Comparison of ENCODE assay signal across 10 mouse cellular contexts in the genomic region with DNA sequence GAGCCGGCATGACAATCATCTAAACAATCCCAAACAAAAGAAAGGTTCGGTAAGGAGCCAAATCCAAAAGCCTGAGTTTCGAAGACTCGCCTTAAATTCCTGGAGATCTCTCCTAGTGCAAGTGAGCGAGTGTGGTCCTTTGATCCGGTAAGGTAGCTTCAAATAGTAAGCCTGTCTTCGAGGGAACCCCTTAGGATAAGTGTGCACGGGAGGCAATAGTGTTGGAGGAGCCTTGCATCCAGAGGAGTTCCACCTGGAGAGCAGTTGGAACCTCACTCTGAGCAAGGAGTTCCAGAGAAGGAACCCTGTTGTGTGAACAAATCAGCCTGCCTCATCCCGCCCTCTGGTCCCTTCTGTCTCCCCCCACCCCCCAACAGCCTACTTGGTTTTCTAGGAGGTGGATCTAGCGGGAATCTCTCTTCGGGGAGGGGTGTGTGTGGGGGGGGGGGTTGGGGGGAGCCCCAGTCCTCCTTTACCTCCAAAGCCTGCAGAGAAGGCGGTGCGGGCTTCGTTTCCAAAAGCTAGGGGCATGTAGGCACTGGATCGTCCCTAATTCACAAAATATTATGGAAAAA. TPM values are rescaled to one million over a fixed set of nuclear protein-coding genes. Genes with fewer than 3 reads are reported as not detected.
DNase-seq lines count a peak whose midpoint lies in the region; ATAC-seq and TF ChIP-seq lines count a peak whose summit lies in the region.
"Had no signal": no experiment of that assay in that cellular context is flagged by ENCODE, and none has a peak within 500 bp of the region (broad histone marks: within the 10 kb centered on the region; RNA-seq: fewer than 3 reads in every experiment).

No protein-coding gene starts in this region.

- H3K4me3 ChIP-seq in MEL (ENCODE audit: control insufficient read depth in 1 of 2, insufficient read depth in 1 of 2, low read depth in 2 of 2, low read length in 2 of 2) = no peak overlapping the region
- 0 out of 2 replicates have a peak overlapping the region, but pooled peaks have one; percentile 29 for H3K4me3 ChIP-seq in embryonic facial prominence, embryonic 15.5 days (replicated peaks)
- peak overlapping the region; percentile 37 for H3K4me3 ChIP-seq in limb, embryonic 13.5 days
- H3K4me3 ChIP-seq: erythroblast, embryonic 14.5 days had no signal

- ATAC-seq in embryonic facial prominence, embryonic 15.5 days (ENCODE audit: insufficient number of reproducible peaks, low FRiP score, low TSS enrichment, low read depth) = no peak
- ATAC-seq in limb, embryonic 13.5 days (ENCODE audit: low FRiP score, low read depth) = no peak
- ATAC-seq in monocyte, adult 5-6 weeks (replicated peaks; ENCODE audit: insufficient number of reproducible peaks, low FRiP score, low TSS enrichment, poor library complexity, severe bottlenecking) = no peak
- ATAC-seq: intestine, embryonic 16.5 days had no signal

- no peaks in the 10 kb centered on the region for H3K9me3 ChIP-seq in MEL (replicated peaks; ENCODE audit: insufficient read depth, low read length)
- H3K9me3 ChIP-seq in embryonic facial prominence, embryonic 15.5 days (replicated peaks) = no peaks in the 10 kb centered on the region
- H3K9me3 ChIP-seq in limb, embryonic 13.5 days = no peaks in the 10 kb centered on the region
- H3K9me3 ChIP-seq: liver, embryonic 15.5 days had no signal

- no peak for TF ChIP-seq EP300 in MEL (IDR thresholded peaks at IDR 0.05; ENCODE audit: low read depth in 1 of 2, low read length in 2 of 2)

- H3K79me2 ChIP-seq in MEL (ENCODE audit: control insufficient read depth, insufficient read depth, low read length, poor library complexity) = no peaks in the 10 kb centered on the region

- peak; percentile 19 for DNase-seq in ES-CJ7 (ENCODE audit: low read depth, low spot score)
- peak; percentile 1 for DNase-seq in MEL (ENCODE audit: low read depth, low spot score)
- DNase-seq in layer of hippocampus, adult 11-12 months (ENCODE audit: low spot score) = no peak
- DNase-seq in ovary, postnatal 14 days (ENCODE audit: low spot score) = no peak

- TF ChIP-seq POLR2A in MEL (IDR thresholded peaks at IDR 0.05; ENCODE audit: control insufficient read depth in 1 of 2, insufficient read depth in 1 of 2, low read depth in 1 of 2, low read length in 2 of 2, poor library complexity in 1 of 2) = no peak

- no peaks in the 10 kb centered on the region for H3K4me1 ChIP-seq in MEL (ENCODE audit: control insufficient read depth in 1 of 2, insufficient read depth in 2 of 2, low read length in 2 of 2)
- H3K4me1 ChIP-seq in embryonic facial prominence, embryonic 15.5 days = peaks cover 27% of the 10 kb centered on the region
- peaks cover 31% of the 10 kb centered on the region for H3K4me1 ChIP-seq in limb, embryonic 13.5 days

- peak overlapping the region; percentile 35 for H3K4me2 ChIP-seq in embryonic facial prominence, embryonic 15.5 days (replicated peaks)
- peak overlapping the region; percentile 66 for H3K4me2 ChIP-seq in limb, embryonic 13.5 days (replicated peaks)

- H3K27ac ChIP-seq in MEL (ENCODE audit: control insufficient read depth, low read depth, low read length) = no peak overlapping the region
- no peak overlapping the region for H3K27ac ChIP-seq in embryonic facial prominence, embryonic 15.5 days (replicated peaks)
- H3K27ac ChIP-seq in limb, embryonic 13.5 days = no peak overlapping the region
- H3K27ac ChIP-seq: liver, embryonic 15.5 days had no signal

- no peak overlapping the region for H3K9ac ChIP-seq in MEL (ENCODE audit: control insufficient read depth, low read depth, low read length, poor library complexity, severe bottlenecking)
- no peak overlapping the region for H3K9ac ChIP-seq in embryonic facial prominence, embryonic 15.5 days
- 0 out of 2 replicates have a peak overlapping the region, but pooled peaks have one; percentile 19 for H3K9ac ChIP-seq in limb, embryonic 13.5 days
- H3K9ac ChIP-seq: liver, embryonic 15.5 days had no signal

- no peak for TF ChIP-seq CTCF in MEL (IDR thresholded peaks at IDR 0.05 in 2 of 3, conservative IDR thresholded peaks at IDR 0.05 in 1 of 3; ENCODE audit: control insufficient read depth in 1 of 3, insufficient read depth in 1 of 3, low read depth in 2 of 3, low read length in 3 of 3, poor library complexity in 1 of 3, severe bottlenecking in 1 of 3)

- H3K36me3 ChIP-seq in MEL (ENCODE audit: control insufficient read depth in 1 of 2, insufficient read depth in 2 of 2, low read length in 2 of 2) = no peaks in the 10 kb centered on the region
- H3K36me3 ChIP-seq in embryonic facial prominence, embryonic 15.5 days = no peaks in the 10 kb centered on the region
- H3K36me3 ChIP-seq in limb, embryonic 13.5 days = no peaks in the 10 kb centered on the region
- H3K36me3 ChIP-seq: liver, embryonic 15.5 days had no signal

- TF ChIP-seq RAD21 in MEL (IDR thresholded peaks at IDR 0.05; ENCODE audit: low read depth, low read length) = no peak

- 4% methylated on average over 15 of the region's 15 CpGs for WGBS in embryonic facial prominence, embryonic 15.5 days
- WGBS in limb, embryonic 13.5 days = 5% methylated on average over 15 of the region's 15 CpGs

- no peaks in the 10 kb centered on the region for H3K27me3 ChIP-seq in MEL (ENCODE audit: control insufficient read depth in 1 of 2, insufficient read depth in 2 of 2, low read length in 2 of 2)
- H3K27me3 ChIP-seq in embryonic facial prominence, embryonic 15.5 days = peaks cover 87% of the 10 kb centered on the region
- peaks cover 72% of the 10 kb centered on the region for H3K27me3 ChIP-seq in limb, embryonic 13.5 days

TF ChIP-seq in MEL, 35 proteins besides CTCF, POLR2A, EP300 and RAD21:
- TF ChIP-seq BHLHE40 (IDR thresholded peaks at IDR 0.05; ENCODE audit: borderline replicate concordance, low read depth, low read length) = no peak
- no peak for TF ChIP-seq MAZ (IDR thresholded peaks at IDR 0.05; ENCODE audit: low read depth, low read length)
- no peak for TF ChIP-seq MYC (IDR thresholded peaks at IDR 0.05; ENCODE audit: low read depth, low read length)
- no peak for TF ChIP-seq HCFC1 (IDR thresholded peaks at IDR 0.05; ENCODE audit: low read depth, low read length)
- no peak for TF ChIP-seq USF1 (IDR thresholded peaks at IDR 0.05; ENCODE audit: low read depth, low read length)
- TF ChIP-seq NRF1 (IDR thresholded peaks at IDR 0.05; ENCODE audit: insufficient read depth, low read depth, low read length, poor library complexity, severe bottlenecking) = no peak

RNA-seq across cellular contexts. Expression of a gene that starts 11.1 kb away (rescaled TPM):
- not detected in 2 replicates for total RNA-seq in MEL (2012; rRNA removed)
- not detected for polyA plus RNA-seq in MEL (2012; ENCODE audit: insufficient read depth in 1 of 2, insufficient read length in 2 of 2, low read depth in 1 of 2, low replicate concordance in 2 of 2, missing spikeins in 1 of 2)
- 6.5 and 8.5 TPM in 2 replicates for polyA plus RNA-seq in embryonic facial prominence, embryonic 15.5 days (2015; fragmentation: Nextera tagmentation; extraction: Ambion mirVana)
- polyA plus RNA-seq in limb, embryonic 13.5 days (2015; fragmentation: Nextera tagmentation; extraction: Ambion mirVana) = 7.5 and 7.7 TPM in 2 replicates
- total RNA-seq in monocyte, adult 5-6 weeks (2017) = 1.8 TPM in 1 of 3 replicates, not detected in the others

Comparison
In these comparisons a context has a peak if more than half of its experiments do, and no peak if none do; other contexts are left out.
1. DNase-seq: peak in ES-CJ7 (single experiment) and MEL (single experiment); none in layer of hippocampus, adult 11-12 months (single experiment) and ovary, postnatal 14 days (single experiment).
2. H3K4me3 ChIP-seq: peak in embryonic facial prominence, embryonic 15.5 days (single experiment) and limb, embryonic 13.5 days (single experiment); none in MEL (0 of 2).